Mouse (Mus musculus) layer of hippocampus, postnatal 10 days (tissue): ENCODE measurements at regions not wholly inside any gene's neighbourhood (a gene's known extent, or its start where the extent isn't known, plus 50 kb on each side); places are given as distances from the start of the nearest gene placed in this dataset.
A peak's percentile ranks its signal among the peaks of the same experiment; 100 is the strongest.
"Not testable (repeated sequence)": the region's sequence is repeated elsewhere in the genome, so short reads cannot be mapped to it uniquely, and the experiment has no call there.

Source experiments
- DNase-seq, 2 experiments: peaks; one replicate each; pipeline ENCODE4 v3.0.0; 2021; ENCODE audit warnings: low spot score in 2 of 2

- DNase-seq = no peak
Observed at GRCm38 (mm10) chr14:107214391-107214790, 1108.4 kb downstream of the Trim52 start.

DNA sequence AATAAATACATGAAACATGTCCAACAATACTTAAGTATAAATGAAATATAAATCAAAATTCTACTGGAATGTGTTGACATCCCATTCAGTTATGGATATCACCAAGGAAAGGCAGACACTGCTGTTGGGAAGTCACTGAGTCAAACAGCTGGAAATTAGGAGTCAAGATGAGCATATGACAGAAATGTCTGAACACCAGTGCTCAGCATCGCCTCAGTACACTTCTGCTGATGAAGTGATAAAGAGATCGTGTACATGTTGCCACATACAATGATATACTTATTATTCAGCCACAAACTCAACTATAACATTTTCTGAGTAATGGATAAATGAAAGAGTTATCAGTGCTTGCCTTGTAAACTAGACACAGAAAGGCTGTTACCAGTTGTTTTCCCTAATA, 1158.2 kb downstream of the Trim52 start:
- no peak for DNase-seq

DNA sequence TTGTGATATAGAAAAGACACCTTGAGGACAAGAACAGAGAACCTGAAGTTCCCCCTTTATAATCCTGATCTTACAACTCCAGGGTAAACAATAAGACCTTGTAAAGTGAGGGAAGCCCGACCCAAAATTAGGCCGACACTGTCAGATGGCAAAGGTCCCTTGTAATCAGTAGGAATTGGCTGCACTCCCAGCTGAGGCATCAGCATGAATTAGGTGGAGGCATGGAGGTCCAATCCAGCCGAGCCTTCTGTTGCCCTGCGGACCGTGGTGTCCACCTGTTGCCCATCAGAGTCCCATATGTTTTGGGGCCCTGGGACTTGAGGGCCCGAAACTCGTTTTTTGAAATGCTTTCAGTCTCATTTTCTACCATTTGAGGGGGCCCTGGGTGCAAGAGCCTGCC, 1174.3 kb downstream of the Trim52 start:
- DNase-seq = not testable (repeated sequence)

GRCm38 (mm10) chr14:107329302-107329701, 1223.3 kb downstream of the Trim52 start:
- DNase-seq = peak; percentile 10 to 23

DNA sequence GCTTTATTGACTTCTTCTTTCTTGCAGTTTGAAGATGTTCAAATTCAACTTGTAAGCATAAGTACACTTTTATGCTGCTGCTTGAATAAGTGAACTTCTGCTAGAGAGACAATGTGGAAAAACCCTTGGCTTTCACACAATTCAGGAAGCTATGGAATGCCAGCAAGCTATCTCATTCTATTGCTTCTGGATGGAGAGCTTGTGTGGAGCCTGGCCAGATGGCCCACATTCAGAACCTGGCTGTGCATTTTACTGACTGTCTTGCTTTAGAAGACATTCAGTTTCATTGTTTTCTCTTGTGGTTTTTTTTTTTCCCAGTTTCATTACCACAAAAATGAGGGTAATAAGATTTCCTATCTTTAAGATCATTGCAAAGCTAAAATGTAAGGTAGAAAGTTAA, 1234.2 kb downstream of the Trim52 start:
- no peak for DNase-seq

GRCm38 (mm10) chr14:107362788-107363187, 1256.8 kb downstream of the Trim52 start:
- no peak for DNase-seq
